ENCODE assay signal across 11 mouse cellular contexts in genomic region chr9:64138896-64139295, GRCm38 (mm10). TPM values are rescaled to one million over a fixed set of nuclear protein-coding genes. Genes with fewer than 3 reads are reported as not detected.
DNase-seq lines count a peak whose midpoint lies in the region; ATAC-seq and TF ChIP-seq lines count a peak whose summit lies in the region.
"Not testable (repeated sequence)": the region's sequence is repeated elsewhere in the genome, so short reads cannot be mapped to it uniquely, and the experiment has no call there.
"Had no signal": no experiment of that assay in that cellular context is flagged by ENCODE, and none has a peak within 500 bp of the region (broad histone marks: within the 10 kb centered on the region; RNA-seq: fewer than 3 reads in every experiment).

No protein-coding gene starts in this region.

- H3K4me2 ChIP-seq in heart, postnatal 0 days (ENCODE audit: low read depth, low read length); liver, embryonic 13.5 days: not testable (repeated sequence)

- 4% methylated on average over 6 of the region's 6 CpGs for WGBS in heart, postnatal 0 days
- WGBS in liver, embryonic 13.5 days (ENCODE audit: insufficient replicate concordance) = 11% methylated on average over 6 of the region's 6 CpGs
- WGBS in thymus, adult 2 months = 10% methylated on average over 6 of the region's 6 CpGs

- not testable (repeated sequence) for H3K9ac ChIP-seq in heart, postnatal 0 days (replicated peaks; ENCODE audit: low read depth, low read length); liver, embryonic 13.5 days

- not testable (repeated sequence) for H3K4me3 ChIP-seq in heart, postnatal 0 days (ENCODE audit: low read depth, low read length); liver, embryonic 13.5 days (replicated peaks); thymus, adult 2 months (ENCODE audit: control insufficient read depth, insufficient read depth, low read length)

- peaks cover 25% of the 10 kb centered on the region for H3K36me3 ChIP-seq in heart, postnatal 0 days (replicated peaks; ENCODE audit: control insufficient read depth, insufficient read depth, low read length)
- peaks cover 67% of the 10 kb centered on the region for H3K36me3 ChIP-seq in liver, embryonic 13.5 days
- H3K36me3 ChIP-seq in thymus, adult 2 months (ENCODE audit: control insufficient read depth, insufficient read depth, low read length) = not testable (repeated sequence)

- ATAC-seq in CD4-positive, CD25-positive, alpha-beta regulatory T cell, adult 4 months = peak; percentile 34
- ATAC-seq in heart, postnatal 0 days (ENCODE audit: insufficient read depth, low read depth); liver, embryonic 13.5 days (ENCODE audit: low read depth): not testable (repeated sequence)

- not testable (repeated sequence) for TF ChIP-seq POLR2A in thymus, adult 2 months (IDR thresholded peaks at IDR 0.05; ENCODE audit: control insufficient read depth, extremely low read depth, insufficient read depth, low read length, poor library complexity)

- peak; percentile 51 for TF ChIP-seq CTCF in heart, postnatal 0 days (IDR thresholded peaks at IDR 0.05; ENCODE audit: low read depth)
- TF ChIP-seq CTCF in thymus, adult 2 months (IDR thresholded peaks at IDR 0.05; ENCODE audit: borderline replicate concordance, control insufficient read depth, extremely low read depth, insufficient read depth, low read length, poor library complexity) = 0 out of 2 replicates have a peak, but pooled peaks have one; percentile 53

- H3K9me3 ChIP-seq in heart, postnatal 0 days (replicated peaks; ENCODE audit: control insufficient read depth, low read length); liver, embryonic 13.5 days (replicated peaks): not testable (repeated sequence)

- H3K27me3 ChIP-seq in heart, postnatal 0 days (ENCODE audit: control insufficient read depth, insufficient read depth, low read length); liver, embryonic 13.5 days; thymus, adult 2 months (ENCODE audit: control insufficient read depth, insufficient read depth, low read length): not testable (repeated sequence)

- peak; percentile 38 for DNase-seq in adrenal gland, postnatal 25 days
- peak; percentile 52 for DNase-seq in embryo, embryonic 11 days
- not testable (repeated sequence) for DNase-seq in heart, postnatal 0 days (ENCODE audit: low spot score)
- peak; percentile 70 to 71 for DNase-seq in kidney, postnatal 4 days
- DNase-seq in liver, embryonic 13.5 days = peak; percentile 38
- DNase-seq in ovary, postnatal 10 days (ENCODE audit: low spot score) = peak; percentile 24
- peak; percentile 45 for DNase-seq in thymus, adult 2 months

- H3K27ac ChIP-seq in heart, postnatal 0 days (ENCODE audit: low read depth); liver, embryonic 13.5 days; thymus, adult 2 months (ENCODE audit: control insufficient read depth, insufficient read depth, low read length): not testable (repeated sequence)

- not testable (repeated sequence) for H3K4me1 ChIP-seq in heart, postnatal 0 days (ENCODE audit: control insufficient read depth, insufficient read depth); liver, embryonic 13.5 days (replicated peaks); thymus, adult 2 months (replicated peaks; ENCODE audit: control insufficient read depth, insufficient read depth, low read length)

- not testable (repeated sequence) for TF ChIP-seq EP300 in heart, postnatal 0 days (IDR thresholded peaks at IDR 0.05; ENCODE audit: low read depth)

RNA-seq across cellular contexts. Expression of gene Lctl, which starts 21.9 kb away (rescaled TPM):
- polyA plus RNA-seq in CD4-positive, CD25-positive, alpha-beta regulatory T cell, adult 4 months (2017; shearing (Covaris generic)) = not detected
- 0.95 and 1.5 TPM in 2 replicates for total RNA-seq in adrenal gland, postnatal 25 days (2021)
- not detected in 2 replicates for total RNA-seq in heart, postnatal 0 days (2014; rRNA removed; ENCODE audit: low replicate concordance)
- polyA plus RNA-seq in heart, postnatal 0 days (2015; fragmentation: Nextera tagmentation; extraction: Ambion mirVana) = 0.21 TPM in 1 of 2 replicates, not detected in the other
- not detected in 2 replicates for polyA plus RNA-seq in liver, embryonic 13.5 days (2015; fragmentation: Nextera tagmentation; extraction: Ambion mirVana)
- polyA plus RNA-seq in thymus, adult 2 months (2012; rRNA removed) = 1.4 and 2.7 TPM in 2 replicates
- polyA plus RNA-seq: forebrain, embryonic 10.5 days; hindbrain, embryonic 12.5 days; liver, embryonic 16.5 days had no signal

RNA-seq across cellular contexts. Expression of gene Zwilch, which starts 34.0 kb away (rescaled TPM):
- 1 to 10 TPM; 3.9 to 5.0 TPM for polyA plus RNA-seq in CD4-positive, CD25-positive, alpha-beta regulatory T cell, adult 4 months (2017; shearing (Covaris generic))
- 5.1 and 5.3 TPM in 2 replicates for total RNA-seq in adrenal gland, postnatal 25 days (2021)
- 9.8 and 28.8 TPM in 2 replicates for total RNA-seq in heart, postnatal 0 days (2014; rRNA removed; ENCODE audit: low replicate concordance)
- polyA plus RNA-seq in heart, postnatal 0 days (2015; fragmentation: Nextera tagmentation; extraction: Ambion mirVana) = 3.8 and 4.9 TPM in 2 replicates
- polyA plus RNA-seq in liver, embryonic 13.5 days (2015; fragmentation: Nextera tagmentation; extraction: Ambion mirVana) = 14.7 and 17.6 TPM in 2 replicates
- 8.1 and 8.3 TPM in 2 replicates for polyA plus RNA-seq in thymus, adult 2 months (2012; rRNA removed)

RNA-seq across cellular contexts. Expression of gene Rpl4, which starts 34.3 kb away (rescaled TPM):
- polyA plus RNA-seq in CD4-positive, CD25-positive, alpha-beta regulatory T cell, adult 4 months (2017; shearing (Covaris generic)) = 1,000 to 10,000 TPM; 3,641 to 3,879 TPM
- total RNA-seq in adrenal gland, postnatal 25 days (2021) = 896 and 928 TPM in 2 replicates
- total RNA-seq in heart, postnatal 0 days (2014; rRNA removed; ENCODE audit: low replicate concordance) = 667 and 760 TPM in 2 replicates
- 537 and 545 TPM in 2 replicates for polyA plus RNA-seq in heart, postnatal 0 days (2015; fragmentation: Nextera tagmentation; extraction: Ambion mirVana)
- polyA plus RNA-seq in liver, embryonic 13.5 days (2015; fragmentation: Nextera tagmentation; extraction: Ambion mirVana) = 1,021 and 1,130 TPM in 2 replicates
- polyA plus RNA-seq in thymus, adult 2 months (2012; rRNA removed) = 518 and 600 TPM in 2 replicates

RNA-seq across cellular contexts. Expression of gene Snapc5, which starts 40.2 kb away (rescaled TPM):
- polyA plus RNA-seq in CD4-positive, CD25-positive, alpha-beta regulatory T cell, adult 4 months (2017; shearing (Covaris generic)) = 10 to 100 TPM; 59.8 to 61.1 TPM
- total RNA-seq in adrenal gland, postnatal 25 days (2021) = 23.2 and 25.0 TPM in 2 replicates
- total RNA-seq in heart, postnatal 0 days (2014; rRNA removed; ENCODE audit: low replicate concordance) = 2.5 and 4.2 TPM in 2 replicates
- polyA plus RNA-seq in heart, postnatal 0 days (2015; fragmentation: Nextera tagmentation; extraction: Ambion mirVana) = 31.7 and 32.0 TPM in 2 replicates
- 16.6 and 16.9 TPM in 2 replicates for polyA plus RNA-seq in liver, embryonic 13.5 days (2015; fragmentation: Nextera tagmentation; extraction: Ambion mirVana)
- polyA plus RNA-seq in thymus, adult 2 months (2012; rRNA removed) = 9.2 and 9.6 TPM in 2 replicates
